Mouse (Mus musculus): ENCODE measurements at regions not wholly inside any gene's neighbourhood (a gene's known extent, or its start where the extent isn't known, plus 50 kb on each side); places are given as distances from the start of the nearest gene placed in this dataset.

- no peak for TF ChIP-seq FLI1 (IDR thresholded peaks at IDR 0.05; ENCODE audit: low read length)
- no peak for TF ChIP-seq GATA1 (IDR thresholded peaks at IDR 0.05; ENCODE audit: borderline replicate concordance, low read length)
- no peaks in the 10 kb centered on the region for H3K36me3 ChIP-seq (replicated peaks; ENCODE audit: low read length)
- peaks cover 12% of the 10 kb centered on the region for H3K27me3 ChIP-seq (replicated peaks)
- H3K9me3 ChIP-seq = no peaks in the 10 kb centered on the region
- no peak overlapping the region for H3K4me3 ChIP-seq (replicated peaks)
- peaks cover 23% of the 10 kb centered on the region for H3K4me1 ChIP-seq
These were observed 77.4 kb upstream of the Ccn6 start for GRCm38 (mm10) chr10:39240966-39241365.

- Histone ChIP-seq H3K4me1 (peaks cover 23% of the 10 kb centered on the region), H3K36me3 (replicated peaks; ENCODE audit: low read length) (no peaks in the 10 kb centered on the region), H3K4me3 (replicated peaks) (peak overlapping the region; percentile 84), H3K27me3 (replicated peaks) (peaks cover 12% of the 10 kb centered on the region), H3K9me3 (no peaks in the 10 kb centered on the region)
- TF ChIP-seq GATA1 (IDR thresholded peaks at IDR 0.05; ENCODE audit: borderline replicate concordance, low read length) (no peak), FLI1 (IDR thresholded peaks at IDR 0.05; ENCODE audit: low read length) (no peak)
These were observed 76.7 kb upstream of the Ccn6 start for GRCm38 (mm10) chr10:39240178-39240791.

- no peaks in the 10 kb centered on the region for H3K36me3 ChIP-seq (replicated peaks; ENCODE audit: low read length)
- peaks cover 12% of the 10 kb centered on the region for H3K27me3 ChIP-seq (replicated peaks)
- H3K4me1 ChIP-seq = peaks cover 23% of the 10 kb centered on the region
- TF ChIP-seq GATA1 (IDR thresholded peaks at IDR 0.05; ENCODE audit: borderline replicate concordance, low read length) = no peak
- no peak for TF ChIP-seq FLI1 (IDR thresholded peaks at IDR 0.05; ENCODE audit: low read length)
- H3K9me3 ChIP-seq = no peaks in the 10 kb centered on the region
- H3K4me3 ChIP-seq (replicated peaks) = peak overlapping the region; percentile 84
These were observed 76.0 kb upstream of the Ccn6 start for GRCm38 (mm10) chr10:39239498-39240177.

- H3K9me3 ChIP-seq = no peaks in the 10 kb centered on the region
- TF ChIP-seq GATA1 (IDR thresholded peaks at IDR 0.05; ENCODE audit: borderline replicate concordance, low read length) (no peak), FLI1 (IDR thresholded peaks at IDR 0.05; ENCODE audit: low read length) (no peak)
- H3K4me3 ChIP-seq (replicated peaks) = no peak overlapping the region
- H3K36me3 ChIP-seq (replicated peaks; ENCODE audit: low read length) = no peaks in the 10 kb centered on the region
- peaks cover 23% of the 10 kb centered on the region for H3K4me1 ChIP-seq
- peaks cover 17% of the 10 kb centered on the region for H3K27me3 ChIP-seq (replicated peaks)
These were observed 75.0 kb upstream of the Ccn6 start for GRCm38 (mm10) chr10:39238596-39238995.

GRCm38 (mm10) chr10:39237549-39237948 is 74.0 kb upstream of the Ccn6 start:
- H3K36me3 ChIP-seq (replicated peaks; ENCODE audit: low read length) = no peaks in the 10 kb centered on the region
- no peaks in the 10 kb centered on the region for H3K9me3 ChIP-seq
- H3K4me1 ChIP-seq = peaks cover 22% of the 10 kb centered on the region
- H3K4me3 ChIP-seq (replicated peaks) = no peak overlapping the region
- TF ChIP-seq GATA1 (IDR thresholded peaks at IDR 0.05; ENCODE audit: borderline replicate concordance, low read length) = no peak
- TF ChIP-seq FLI1 (IDR thresholded peaks at IDR 0.05; ENCODE audit: low read length) = no peak
- peaks cover 22% of the 10 kb centered on the region for H3K27me3 ChIP-seq (replicated peaks)

- peaks cover 17% of the 10 kb centered on the region for H3K27me3 ChIP-seq (replicated peaks)
- peaks cover 9% of the 10 kb centered on the region; the same call in 1 of the 2 replicates for H3K4me1 ChIP-seq
- H3K9me3 ChIP-seq = no peaks in the 10 kb centered on the region; the same call in 1 of the 2 replicates
- TF ChIP-seq GATA1 (IDR thresholded peaks at IDR 0.05; ENCODE audit: borderline replicate concordance, low read length) = no peak
- no peak for TF ChIP-seq FLI1 (IDR thresholded peaks at IDR 0.05; ENCODE audit: low read length)
- no peaks in the 10 kb centered on the region for H3K36me3 ChIP-seq (replicated peaks; ENCODE audit: low read length)
- H3K4me3 ChIP-seq (replicated peaks) = no peak overlapping the region
These were observed 70.4 kb upstream of the Ccn6 start for GRCm38 (mm10) chr10:39233926-39234450.

GRCm38 (mm10) chr10:39233191-39233590 is 69.6 kb upstream of the Ccn6 start:
- no peaks in the 10 kb centered on the region for H3K36me3 ChIP-seq (replicated peaks; ENCODE audit: low read length)
- TF ChIP-seq GATA1 (IDR thresholded peaks at IDR 0.05; ENCODE audit: borderline replicate concordance, low read length) = no peak
- no peak for TF ChIP-seq FLI1 (IDR thresholded peaks at IDR 0.05; ENCODE audit: low read length)
- peaks cover 14% of the 10 kb centered on the region for H3K27me3 ChIP-seq (replicated peaks)
- H3K4me1 ChIP-seq = peaks cover 9% of the 10 kb centered on the region; the same call in 1 of the 2 replicates
- H3K9me3 ChIP-seq = no peaks in the 10 kb centered on the region; the same call in 1 of the 2 replicates
- no peak overlapping the region for H3K4me3 ChIP-seq (replicated peaks)

GRCm38 (mm10) chr10:39230634-39231410 is 67.2 kb upstream of the Ccn6 start:
- Histone ChIP-seq H3K9me3 (no peaks in the 10 kb centered on the region; the same call in 1 of the 2 replicates), H3K27me3 (replicated peaks) (peaks cover 19% of the 10 kb centered on the region), H3K4me1 (peaks cover 9% of the 10 kb centered on the region; the same call in 1 of the 2 replicates), H3K4me3 (replicated peaks) (no peak overlapping the region), H3K36me3 (replicated peaks; ENCODE audit: low read length) (no peaks in the 10 kb centered on the region)
- no peak for TF ChIP-seq GATA1 (IDR thresholded peaks at IDR 0.05; ENCODE audit: borderline replicate concordance, low read length)
- TF ChIP-seq FLI1 (IDR thresholded peaks at IDR 0.05; ENCODE audit: low read length) = no peak

- H3K27me3 ChIP-seq (replicated peaks) = peaks cover 19% of the 10 kb centered on the region
- no peaks in the 10 kb centered on the region; the same call in 1 of the 2 replicates for H3K9me3 ChIP-seq
These were observed 65.6 kb upstream of the Ccn6 start for GRCm38 (mm10) chr10:39229233-39229632.

More at GRCm38 (mm10) chr10:39229233-39229632, 65.6 kb upstream of the Ccn6 start:
- TF ChIP-seq FLI1 (IDR thresholded peaks at IDR 0.05; ENCODE audit: low read length) = no peak
- no peak for TF ChIP-seq GATA1 (IDR thresholded peaks at IDR 0.05; ENCODE audit: borderline replicate concordance, low read length)
- Histone ChIP-seq H3K4me1 (peaks cover 9% of the 10 kb centered on the region; the same call in 1 of the 2 replicates), H3K4me3 (replicated peaks) (no peak overlapping the region), H3K36me3 (replicated peaks; ENCODE audit: low read length) (no peaks in the 10 kb centered on the region)
